Mouse (Mus musculus): ENCODE results near the gene Calu. TPM values are rescaled to one million over a fixed set of nuclear protein-coding genes. Genes with fewer than 3 reads are reported as not detected.
"Not testable (repeated sequence)": the region's sequence is repeated elsewhere in the genome, so short reads cannot be mapped to it uniquely, and the experiment has no call there.

Gene Calu
- polyA plus RNA-seq (2017; shearing (Covaris generic)): 10 to 100 TPM; 55.9 to 61.0 TPM

- peak; percentile 96 for ATAC-seq
Measured at GRCm38 (mm10) chr6:29347665-29348370, at the start of gene Calu. Gene Calu, plus strand, starts transcription at chr6:29348069.

GRCm38 (mm10) chr6:29299112-29299511, 48.8 kb upstream of the Calu start:
- no peak for ATAC-seq

GRCm38 (mm10) chr6:29303251-29303650, 44.6 kb upstream of the Calu start:
- no peak for ATAC-seq

GRCm38 (mm10) chr6:29303726-29304125, 44.1 kb upstream of the Calu start:
- ATAC-seq: no peak

GRCm38 (mm10) chr6:29305462-29305861, 42.4 kb upstream of the Calu start:
- ATAC-seq: no peak

- no peak for ATAC-seq
Measured at GRCm38 (mm10) chr6:29308846-29309605, 38.8 kb upstream of the Calu start.

- no peak for ATAC-seq
Measured at GRCm38 (mm10) chr6:29313690-29314202, 34.1 kb upstream of the Calu start.

GRCm38 (mm10) chr6:29317286-29317685, 30.6 kb upstream of the Calu start:
- ATAC-seq: no peak

- ATAC-seq: no peak
Measured at GRCm38 (mm10) chr6:29317941-29318340, 29.9 kb upstream of the Calu start.

- ATAC-seq: no peak
Measured at GRCm38 (mm10) chr6:29318879-29319278, 29.0 kb upstream of the Calu start, which contains the start of gene Fam71f1. Gene Fam71f1, plus strand, starts transcription at chr6:29319140.

- ATAC-seq: no peak
Measured at GRCm38 (mm10) chr6:29321586-29321985, 26.3 kb upstream of the Calu start.

- no peak for ATAC-seq
Measured at GRCm38 (mm10) chr6:29322147-29322546, 25.7 kb upstream of the Calu start.

GRCm38 (mm10) chr6:29322735-29323134, 25.1 kb upstream of the Calu start:
- no peak for ATAC-seq

GRCm38 (mm10) chr6:29326961-29327360, 20.9 kb upstream of the Calu start:
- no peak for ATAC-seq

GRCm38 (mm10) chr6:29329514-29329913, 18.4 kb upstream of the Calu start:
- no peak for ATAC-seq

GRCm38 (mm10) chr6:29346512-29346911, 1.4 kb upstream of the Calu start:
- ATAC-seq: not testable (repeated sequence)

GRCm38 (mm10) chr6:29347189-29347588, 680 bp upstream of the Calu start:
- ATAC-seq: no peak

GRCm38 (mm10) chr6:29348371-29348724, 479 bp downstream of the Calu start:
- no peak for ATAC-seq

GRCm38 (mm10) chr6:29351613-29352012, 3.7 kb downstream of the Calu start:
- no peak for ATAC-seq

GRCm38 (mm10) chr6:29352816-29353215, 4.9 kb downstream of the Calu start:
- ATAC-seq: no peak

GRCm38 (mm10) chr6:29359386-29359785, 11.5 kb downstream of the Calu start:
- no peak for ATAC-seq

GRCm38 (mm10) chr6:29360211-29360610, 12.3 kb downstream of the Calu start:
- no peak for ATAC-seq

- ATAC-seq: no peak
Measured at GRCm38 (mm10) chr6:29362246-29363128, 14.6 kb downstream of the Calu start.
